Mouse (Mus musculus) limb, embryonic 14.5 days (tissue): ENCODE measurements around the gene H13. TPM values are rescaled to one million over a fixed set of nuclear protein-coding genes. Genes with fewer than 3 reads are reported as not detected.
"Not testable (repeated sequence)": the region's sequence is repeated elsewhere in the genome, so short reads cannot be mapped to it uniquely, and the experiment has no call there.

Source experiments
- ATAC-seq: fragments of 200-750 bp; cut with Nextera tagmentation; 2 replicates; pipeline ENCODE4 v1.8.0; 2017; ENCODE audit warnings: low read depth, moderate number of reproducible peaks, moderate TSS enrichment; ENCODE audit not compliant: low FRiP score
- DNase-seq: peaks from one replicate; pipeline ENCODE4 v3.0.0-alpha.2; 2015; ENCODE audit warnings: low spot score
- H3K27ac ChIP-seq: fragments of 300-500 bp; sonication (generic); replicated peaks from 2 replicates; pipeline ENCODE4 v1.5.1; 2014; ENCODE audit warnings: low read depth, mild to moderate bottlenecking, low read length, moderate library complexity, mixed read lengths
- H3K27me3 ChIP-seq: fragments of 300-500 bp; sonication (generic); 2 replicates; pipeline ENCODE4 v1.6.1; 2014; ENCODE audit warnings: low read length, mixed read lengths; ENCODE audit not compliant: control insufficient read depth, insufficient read depth
- H3K36me3 ChIP-seq: fragments of 300-500 bp; sonication (generic); 2 replicates; pipeline ENCODE4 v1.6.1; 2014; ENCODE audit warnings: mild to moderate bottlenecking, low read length, moderate library complexity, mixed read lengths; ENCODE audit not compliant: control insufficient read depth, insufficient read depth
- H3K4me1 ChIP-seq: fragments of 300-500 bp; sonication (generic); 2 replicates; pipeline ENCODE4 v1.6.1; 2014; ENCODE audit warnings: antibody characterized with exemption, low read length, mixed read lengths; ENCODE audit not compliant: control insufficient read depth, insufficient read depth
- H3K4me2 ChIP-seq: fragments of 300-500 bp; sonication (generic); replicated peaks from 2 replicates; pipeline ENCODE4 v1.6.1; 2014; ENCODE audit warnings: low read depth, mild to moderate bottlenecking, low read length, moderate library complexity; ENCODE audit not compliant: severe bottlenecking
- H3K4me3 ChIP-seq: fragments of 300-500 bp; sonication (generic); replicated peaks from 2 replicates; pipeline ENCODE4 v1.5.1; 2014; ENCODE audit warnings: low read length
- H3K9ac ChIP-seq: fragments of 300-500 bp; sonication (generic); 2 replicates; pipeline ENCODE4 v1.6.1; 2014; ENCODE audit warnings: mild to moderate bottlenecking, low read depth, low read length, moderate library complexity; ENCODE audit not compliant: severe bottlenecking
- H3K9me3 ChIP-seq: fragments of 300-500 bp; sonication (generic); 2 replicates; pipeline ENCODE4 v1.6.1; 2016; ENCODE audit warnings: low read length; ENCODE audit not compliant: control insufficient read depth
- POLR2A ChIP-seq: fragments of 200-500 bp; IDR thresholded peaks from 2 replicates; pipeline ENCODE4 v1.8.0; 2012; ENCODE audit warnings: inconsistent platforms, mild to moderate bottlenecking, moderate library complexity, borderline replicate concordance; ENCODE audit not compliant: insufficient read depth, insufficient read length; ENCODE audit errors: extremely low read depth
- WGBS: fragments of 180-500 bp; shearing (Covaris S2); extraction: QIAGEN DNeasy Blood & Tissue Kit; methylation state at CpG from one replicate; pipeline ENCODE4 v1.1.7; 2014; 5-methylcytosine and 5-hydroxymethylcytosine counted together
- polyA plus RNA-seq, 2 experiments: library from polyadenylated mRNA; depleted of rRNA in 1 of 2; stranded (reverse) in 1 of 2; unstranded in 1 of 2; fragments of >200 nt; fragmentation: Nextera tagmentation in 1 of 2; extraction: Ambion mirVana in 1 of 2; gene quantifications; 2 replicates each; pipeline versions ENCODE4 v1.2.1 to v1.2.3; 2012 to 2014

The H13 gene
- polyA plus RNA-seq, 2 experiments = 148 to 151 TPM

DNA sequence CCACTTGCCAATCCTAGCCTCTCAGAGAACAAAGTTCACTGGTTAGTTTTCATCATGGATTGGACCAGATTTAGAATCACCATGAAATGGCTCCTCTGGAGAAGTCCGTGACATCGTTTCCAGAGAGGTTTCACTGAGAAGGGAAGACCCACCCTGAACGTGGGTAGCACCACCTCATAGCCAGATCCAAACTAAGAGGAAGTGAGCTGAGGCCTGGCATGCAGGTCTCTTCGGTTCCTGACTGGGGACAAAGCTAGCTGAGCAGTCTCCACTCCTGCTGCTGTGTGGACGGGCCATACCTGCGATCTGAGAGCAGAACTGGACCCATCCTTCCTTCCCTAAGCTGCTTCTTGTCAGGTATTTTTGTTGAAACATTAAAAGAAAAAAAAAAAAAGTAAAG, 8.1 kb upstream of the H13 start:
- Histone ChIP-seq H3K4me2 (no peak overlapping the region), H3K27ac (no peak overlapping the region), H3K9me3 (no peaks in the 10 kb centered on the region), H3K4me1 (no peaks in the 10 kb centered on the region), H3K4me3 (no peak overlapping the region), H3K27me3 (no peaks in the 10 kb centered on the region), H3K36me3 (no peaks in the 10 kb centered on the region), H3K9ac (no peak overlapping the region)
- TF ChIP-seq POLR2A = no peak
- WGBS = 79% methylated on average over 6 of the region's 6 CpGs
- DNase-seq = no peak
- ATAC-seq = no peak

DNA sequence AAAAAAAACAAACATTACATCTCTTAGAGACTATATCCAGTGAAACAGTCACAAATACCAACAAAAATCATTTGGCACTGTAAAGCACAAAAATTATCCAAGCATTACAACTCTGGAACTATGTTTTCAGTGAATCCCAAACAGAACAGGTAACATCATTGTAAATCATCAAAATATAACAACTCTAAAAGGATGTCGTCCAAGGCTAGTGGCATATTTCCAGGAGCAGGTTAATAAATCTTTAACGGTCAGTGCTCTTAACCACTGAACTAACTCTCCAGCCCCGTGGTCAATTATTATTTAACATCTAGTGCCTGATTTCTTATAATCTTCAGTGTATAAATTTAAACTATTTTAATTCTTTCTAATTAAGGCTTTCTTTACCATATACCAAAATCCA, 3.1 kb upstream of the H13 start:
- H3K4me3 ChIP-seq, H3K36me3 ChIP-seq, H3K9ac ChIP-seq, H3K4me2 ChIP-seq, H3K9me3 ChIP-seq, ATAC-seq, H3K4me1 ChIP-seq, H3K27me3 ChIP-seq, H3K27ac ChIP-seq, DNase-seq: not testable (repeated sequence)
- 51% methylated on average over 3 of the region's 3 CpGs for WGBS

DNA sequence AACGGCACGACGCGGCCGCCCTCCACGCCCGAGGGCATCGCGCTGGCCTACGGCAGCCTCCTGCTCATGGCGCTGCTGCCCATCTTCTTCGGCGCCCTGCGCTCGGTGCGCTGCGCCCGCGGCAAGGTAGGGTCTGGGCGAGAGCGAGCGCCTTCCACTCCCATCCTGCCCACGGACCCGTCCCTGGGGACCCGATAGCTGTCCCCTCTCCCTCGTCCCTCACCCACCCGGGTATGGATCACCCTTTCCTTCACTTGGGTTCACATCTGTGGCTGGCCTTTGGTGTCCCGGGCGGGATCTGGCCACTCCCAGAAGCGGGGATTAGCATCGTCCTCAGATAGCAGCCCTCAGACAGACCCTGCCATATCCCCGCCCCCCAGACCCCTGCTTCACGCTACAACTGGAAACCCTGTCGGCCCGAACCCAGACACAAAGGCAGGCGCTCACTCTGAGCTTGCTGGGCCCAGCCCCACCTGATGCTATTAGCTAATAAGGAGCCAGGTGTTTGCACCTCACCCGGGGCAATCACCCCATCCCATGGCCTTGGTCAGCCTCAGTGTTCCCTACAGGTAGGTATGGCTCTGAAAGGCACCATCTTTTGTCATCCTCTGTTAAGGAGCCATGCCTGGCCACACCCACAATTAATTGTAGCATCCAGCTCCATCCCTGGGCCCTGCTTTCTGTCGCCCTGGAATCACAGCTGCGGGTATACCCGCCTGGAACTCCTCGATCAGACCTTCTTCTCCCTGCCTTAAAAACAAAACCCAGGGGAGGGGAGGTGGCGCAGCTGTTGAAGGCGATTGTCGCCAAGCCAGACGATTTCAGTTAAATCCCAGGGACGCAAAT, 601 bp downstream of the H13 start:
- Histone ChIP-seq H3K4me1 (peaks cover 33% of the 10 kb centered on the region), H3K4me2 (peak overlapping the region; percentile 67), H3K9ac (peak overlapping the region; percentile 98), H3K36me3 (peaks cover 25% of the 10 kb centered on the region), H3K27ac (peak overlapping the region; percentile 98), H3K4me3 (peak overlapping the region; percentile 95), H3K9me3 (no peaks in the 10 kb centered on the region), H3K27me3 (no peaks in the 10 kb centered on the region)
- WGBS = under 1% methylated on average over 45 of the region's 46 CpGs
- peak; percentile 83 for ATAC-seq
- peak; percentile 58 for DNase-seq
- no peak for TF ChIP-seq POLR2A

DNA sequence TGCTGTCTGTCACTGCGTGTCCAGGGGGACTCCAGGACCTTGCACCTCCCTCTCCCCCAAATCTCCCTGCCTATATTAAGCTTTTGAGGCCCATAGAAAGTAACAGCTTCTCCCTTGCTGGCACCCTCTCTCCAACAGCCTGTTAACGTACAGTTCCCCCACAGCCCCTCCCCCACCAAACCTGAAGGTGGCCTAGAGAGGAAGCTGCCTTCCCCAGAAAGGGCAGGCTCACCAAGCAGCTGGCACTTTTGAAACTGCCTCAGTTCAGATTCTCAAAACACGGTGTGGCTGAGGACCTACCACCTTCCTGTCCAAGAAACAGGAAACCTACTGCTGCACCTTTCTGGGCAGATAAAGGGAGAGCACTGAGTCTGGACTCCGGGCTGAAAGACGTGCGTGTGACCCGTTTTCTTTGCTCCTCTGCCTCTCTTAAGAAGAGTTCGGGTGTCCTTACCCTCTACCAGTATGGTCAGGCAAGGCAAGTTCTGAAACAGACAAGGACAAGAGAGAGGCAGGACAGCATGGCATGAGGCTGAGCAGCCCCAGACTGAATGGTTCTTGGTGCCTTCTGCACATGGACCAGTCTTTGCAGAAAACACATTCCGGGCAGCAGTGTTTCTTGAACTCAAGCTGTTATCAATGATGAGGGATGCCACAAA, 1.9 kb downstream of the H13 start:
- H3K4me3 ChIP-seq = peak overlapping the region; percentile 95
- no peaks in the 10 kb centered on the region for H3K27me3 ChIP-seq
- peak overlapping the region; percentile 98 for H3K9ac ChIP-seq
- H3K9me3 ChIP-seq = no peaks in the 10 kb centered on the region
- H3K4me1 ChIP-seq = peaks cover 39% of the 10 kb centered on the region
- H3K4me2 ChIP-seq = peak overlapping the region; percentile 67
- WGBS = 51% methylated on average over 9 of the region's 9 CpGs
- peaks cover 37% of the 10 kb centered on the region for H3K36me3 ChIP-seq
- peak overlapping the region; percentile 98 for H3K27ac ChIP-seq
- no peak for TF ChIP-seq POLR2A
- DNase-seq (no peak), ATAC-seq (no peak)

DNA sequence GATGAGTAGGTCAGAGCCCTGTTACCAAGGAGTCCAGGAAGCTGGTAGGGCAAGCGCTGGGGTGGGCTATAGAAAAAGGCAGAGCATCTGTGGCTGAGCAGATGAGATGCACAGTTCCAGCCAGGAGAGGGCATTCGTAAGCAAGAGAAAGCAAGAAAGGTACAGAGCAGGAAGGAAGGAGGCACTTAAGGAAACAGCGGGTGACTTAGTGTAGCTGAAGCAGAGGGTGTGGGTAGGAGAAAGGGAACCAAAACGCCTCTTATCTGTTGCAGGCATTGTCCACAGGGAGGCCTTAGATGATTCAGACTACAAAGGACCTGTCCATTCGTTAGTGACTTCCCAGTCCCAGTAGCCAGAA, 2.4 kb downstream of the H13 start:
- ATAC-seq = 0 out of 2 replicates have a peak, but pooled peaks have one; percentile 8
- Histone ChIP-seq H3K4me3 (peak overlapping the region; percentile 95), H3K27me3 (no peaks in the 10 kb centered on the region), H3K4me1 (peaks cover 41% of the 10 kb centered on the region), H3K4me2 (peak overlapping the region; percentile 67), H3K9me3 (no peaks in the 10 kb centered on the region), H3K27ac (no peak overlapping the region), H3K9ac (peak overlapping the region; percentile 36; the same call in 1 of the 2 replicates), H3K36me3 (peaks cover 42% of the 10 kb centered on the region)
- TF ChIP-seq POLR2A = no peak
- DNase-seq = peak; percentile 50
- 33% methylated on average over 5 of the region's 5 CpGs for WGBS
